In the genomic region with DNA sequence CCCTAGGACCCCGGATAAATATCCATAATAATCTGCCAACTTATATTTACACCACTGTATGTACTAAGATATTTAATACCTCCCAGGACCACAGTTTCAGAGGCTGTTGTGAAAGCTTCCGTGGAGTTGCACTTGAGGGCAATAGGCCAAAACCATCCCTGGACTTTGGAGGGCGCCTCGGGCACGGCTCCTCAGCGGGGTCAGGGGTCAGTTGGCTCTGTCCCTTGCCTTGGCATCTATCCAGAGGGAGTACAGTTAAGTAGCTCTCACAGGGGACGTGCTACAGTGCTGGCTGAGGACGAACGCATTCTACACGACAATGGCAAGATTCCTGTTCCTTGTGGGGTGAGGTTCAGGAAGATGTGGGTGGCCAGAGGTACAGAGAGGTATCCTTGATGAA, we compare ENCODE assay signal across 12 mouse cellular contexts. TPM values are rescaled to one million over a fixed set of nuclear protein-coding genes. Genes with fewer than 3 reads are reported as not detected.
A peak's percentile ranks its signal among the peaks of the same experiment; 100 is the strongest.
DNase-seq lines count a peak whose midpoint lies in the region; ATAC-seq lines count a peak whose summit lies in the region.
"Had no signal": no experiment of that assay in that cellular context is flagged by ENCODE, and none has a peak within 500 bp of the region (broad histone marks: within the 10 kb centered on the region; RNA-seq: fewer than 3 reads in every experiment).

No protein-coding gene starts in this region.

- H3K4me3 ChIP-seq in liver, embryonic 11.5 days (ENCODE audit: low read depth, low read length) = no peak overlapping the region
- H3K4me3 ChIP-seq: erythroblast, embryonic 14.5 days; limb, embryonic 15.5 days had no signal

- no peak overlapping the region for H3K27ac ChIP-seq in liver, embryonic 11.5 days (ENCODE audit: low read depth, low read length)
- H3K27ac ChIP-seq: limb, embryonic 15.5 days had no signal

- peak; percentile 29 for DNase-seq in liver
- DNase-seq in liver, embryonic 11.5 days (ENCODE audit: low spot score) = no peak
- peak; percentile 83 to 86 for DNase-seq in adrenal gland, postnatal 36 days
- peak; percentile 35 for DNase-seq in large intestine, adult 2 months (ENCODE audit: low read depth, low spot score)
- peak; percentile 74 for DNase-seq in ovary, postnatal 36 days (ENCODE audit: low spot score)
- no peak for DNase-seq in cerebellum, adult 18-20 months
- no peak for DNase-seq in cerebellum, adult 11 months
- DNase-seq in layer of hippocampus, postnatal 25 days (ENCODE audit: extremely low spot score in 1 of 2, low spot score in 1 of 2) = no peak

- H3K4me1 ChIP-seq in liver, embryonic 11.5 days (replicated peaks; ENCODE audit: control insufficient read depth, insufficient read depth, low read length) = no peaks in the 10 kb centered on the region
- H3K4me1 ChIP-seq: limb, embryonic 15.5 days had no signal

- H3K9ac ChIP-seq in liver, embryonic 11.5 days (ENCODE audit: low read depth, low read length) = no peak overlapping the region
- H3K9ac ChIP-seq: limb, embryonic 15.5 days had no signal

- H3K9me3 ChIP-seq in liver, embryonic 11.5 days (ENCODE audit: control insufficient read depth, low read length) = no peaks in the 10 kb centered on the region
- H3K9me3 ChIP-seq: limb, embryonic 15.5 days had no signal

- H3K27me3 ChIP-seq in liver, embryonic 11.5 days (replicated peaks; ENCODE audit: control insufficient read depth, insufficient read depth, low read length) = no peaks in the 10 kb centered on the region
- H3K27me3 ChIP-seq: limb, embryonic 15.5 days had no signal

- no peak overlapping the region for H3K4me2 ChIP-seq in liver, embryonic 11.5 days
- H3K4me2 ChIP-seq: limb, embryonic 15.5 days had no signal

- no peak; the same call in 1 of the 2 replicates for ATAC-seq in liver, embryonic 11.5 days (replicated peaks; ENCODE audit: low FRiP score)

- no peaks in the 10 kb centered on the region for H3K36me3 ChIP-seq in liver, embryonic 11.5 days (ENCODE audit: control insufficient read depth, insufficient read depth, low read length)

- 81% methylated on average over 10 of the region's 10 CpGs for WGBS in liver, embryonic 11.5 days
- 14% methylated on average over 10 of the region's 10 CpGs for whole genome bisulfite sequencing in large intestine, adult 2 months

RNA-seq across cellular contexts. Expression of gene Tmem255b, which starts 27.4 kb away (rescaled TPM):
- polyA plus RNA-seq in liver, embryonic 11.5 days (2014; fragmentation: Nextera tagmentation; extraction: Ambion mirVana) = not detected in 2 replicates
- total RNA-seq in adrenal gland, postnatal 36 days (2021) = 1 to 10 TPM in 1 of 2 experiments, under 1 TPM in 1; 0.92 to 1.1 TPM
- 4.1 and 4.9 TPM in 2 replicates for polyA plus RNA-seq in large intestine, adult 2 months (2012; rRNA removed)
- 1 to 10 TPM; 5.7 to 7.4 TPM for total RNA-seq in layer of hippocampus, postnatal 25 days (2021)
- total RNA-seq: MEL had no signal
- polyA plus RNA-seq: erythroblast, embryonic 14.5 days; hindbrain, embryonic 11.5 days had no signal

RNA-seq across cellular contexts. Expression of gene Gas6, which starts 31.9 kb away (rescaled TPM):
- 3.8 and 5.5 TPM in 2 replicates for polyA plus RNA-seq in liver, embryonic 11.5 days (2014; fragmentation: Nextera tagmentation; extraction: Ambion mirVana)
- total RNA-seq in adrenal gland, postnatal 36 days (2021) = 100 to 1,000 TPM in 1 of 2 experiments, 10 to 100 TPM in 1; 83.7 to 248 TPM
- polyA plus RNA-seq in large intestine, adult 2 months (2012; rRNA removed) = 57.5 and 77.3 TPM in 2 replicates
- total RNA-seq in layer of hippocampus, postnatal 25 days (2021) = 10 to 100 TPM; 89.4 to 94.4 TPM
- total RNA-seq: MEL had no signal

RNA-seq across cellular contexts. Expression of gene Grk1, which starts 57.5 kb away (rescaled TPM):
- 0.03 and 0.07 TPM in 2 replicates for polyA plus RNA-seq in liver, embryonic 11.5 days (2014; fragmentation: Nextera tagmentation; extraction: Ambion mirVana)
- total RNA-seq in adrenal gland, postnatal 36 days (2021) = not detected
- polyA plus RNA-seq in large intestine, adult 2 months (2012; rRNA removed) = not detected in 2 replicates
- total RNA-seq in layer of hippocampus, postnatal 25 days (2021) = not detected
- polyA plus RNA-seq: erythroblast, embryonic 14.5 days; hindbrain, embryonic 11.5 days; limb, embryonic 15.5 days had no signal

Comparison
In these comparisons a context has a peak if more than half of its experiments do, and no peak if none do; other contexts are left out.
1. DNase-seq: peak in liver (single experiment), adrenal gland, postnatal 36 days (2 of 2), large intestine, adult 2 months (single experiment) and ovary, postnatal 36 days (single experiment); none in liver, embryonic 11.5 days (single experiment), cerebellum, adult 18-20 months (0 of 2), cerebellum, adult 11 months (single experiment) and layer of hippocampus, postnatal 25 days (0 of 2).